ENCODE assay signal across 1 mouse cellular context in the genomic region with DNA sequence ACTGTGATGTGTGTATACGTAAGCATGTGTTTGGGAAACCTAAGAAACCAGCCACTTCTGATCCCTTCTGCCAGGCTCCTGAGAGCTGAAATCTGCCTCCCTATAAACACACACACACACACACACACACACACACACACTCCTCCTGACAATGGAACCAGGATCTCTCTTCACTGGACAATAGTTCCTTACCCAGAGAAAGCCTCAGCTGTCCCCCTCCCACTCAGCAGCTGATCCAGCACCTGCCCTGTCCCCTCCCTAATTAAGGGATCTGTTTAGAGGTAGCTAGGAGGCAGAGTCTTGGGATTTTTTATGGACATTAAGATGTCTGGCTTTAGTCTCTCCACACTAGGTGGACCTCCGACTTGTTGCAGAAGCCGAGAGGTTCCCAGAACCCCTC.
TF ChIP-seq lines count a peak whose summit lies in the region.

No protein-coding gene starts in this region.

TF ChIP-seq in CH12.LX, 34 proteins besides CTCF, POLR2A, EP300 and RAD21:
- TF ChIP-seq NELFE (IDR thresholded peaks at IDR 0.05; ENCODE audit: low read depth, low read length) (no peak), GABPA (IDR thresholded peaks at IDR 0.05; ENCODE audit: insufficient replicate concordance, low read depth, low read length) (no peak), CHD1 (IDR thresholded peaks at IDR 0.05; ENCODE audit: low read depth, low read length) (no peak), ETS1 (conservative IDR thresholded peaks at IDR 0.05; ENCODE audit: low read depth, low read length) (no peak), MAFK (IDR thresholded peaks at IDR 0.05; ENCODE audit: insufficient replicate concordance, low read length) (no peak), MAX (IDR thresholded peaks at IDR 0.05; ENCODE audit: low read length) (no peak), SMC3 (IDR thresholded peaks at IDR 0.05; ENCODE audit: low read depth, low read length) (no peak), MEF2A (IDR thresholded peaks at IDR 0.05; ENCODE audit: borderline replicate concordance, low read depth, low read length) (no peak)
